Mouse (Mus musculus) intestine, embryonic 15.5 days (tissue): ENCODE measurements around the gene Jak3. TPM values are rescaled to one million over a fixed set of nuclear protein-coding genes. Genes with fewer than 3 reads are reported as not detected.

Experiments
- ATAC-seq: fragments of 200-750 bp; cut with Nextera tagmentation; 2 replicates; pipeline ENCODE4 v1.8.0; 2017; ENCODE audit warnings: moderate TSS enrichment, moderate library complexity
- H3K27ac ChIP-seq: fragments of 300-500 bp; sonication (generic); 2 replicates; pipeline ENCODE4 v1.5.1; 2015; ENCODE audit warnings: mild to moderate bottlenecking, inconsistent platforms
- H3K27me3 ChIP-seq: fragments of 300-500 bp; sonication (generic); replicated peaks from 2 replicates; pipeline ENCODE4 v1.6.1; 2015; ENCODE audit warnings: inconsistent platforms
- H3K36me3 ChIP-seq: fragments of 300-500 bp; sonication (generic); 2 replicates; pipeline ENCODE4 v1.6.1; 2015; ENCODE audit warnings: inconsistent platforms
- H3K4me1 ChIP-seq: fragments of 300-500 bp; sonication (generic); replicated peaks from 2 replicates; pipeline ENCODE4 v1.6.1; 2015; ENCODE audit warnings: inconsistent platforms
- H3K4me2 ChIP-seq: fragments of 300-500 bp; sonication (generic); replicated peaks from 2 replicates; pipeline ENCODE4 v1.6.1; 2015; ENCODE audit warnings: mild to moderate bottlenecking, inconsistent platforms
- H3K4me3 ChIP-seq: fragments of 300-500 bp; sonication (generic); replicated peaks from 2 replicates; pipeline ENCODE4 v1.5.1; 2015; ENCODE audit warnings: inconsistent platforms
- H3K9ac ChIP-seq: fragments of 300-500 bp; sonication (generic); 2 replicates; pipeline ENCODE4 v1.6.1; 2015; ENCODE audit warnings: inconsistent platforms
- H3K9me3 ChIP-seq: fragments of 300-500 bp; sonication (generic); 2 replicates; pipeline ENCODE4 v1.6.1; 2016; ENCODE audit warnings: inconsistent platforms
- WGBS: fragments of 180-500 bp; shearing (Covaris S2); methylation state at CpG from one replicate; pipeline ENCODE4 v1.1.7; 2015; 5-methylcytosine and 5-hydroxymethylcytosine counted together
- polyA plus RNA-seq: library from polyadenylated mRNA; unstranded; fragments of >200 nt; fragmentation: Nextera tagmentation; extraction: Ambion mirVana; gene quantifications from 2 replicates; pipeline ENCODE4 v1.2.1, GENCODE M21; 2015

Jak3 gene
- polyA plus RNA-seq, 1 experiment from 2014 or later, result 9.2 TPM

DNA sequence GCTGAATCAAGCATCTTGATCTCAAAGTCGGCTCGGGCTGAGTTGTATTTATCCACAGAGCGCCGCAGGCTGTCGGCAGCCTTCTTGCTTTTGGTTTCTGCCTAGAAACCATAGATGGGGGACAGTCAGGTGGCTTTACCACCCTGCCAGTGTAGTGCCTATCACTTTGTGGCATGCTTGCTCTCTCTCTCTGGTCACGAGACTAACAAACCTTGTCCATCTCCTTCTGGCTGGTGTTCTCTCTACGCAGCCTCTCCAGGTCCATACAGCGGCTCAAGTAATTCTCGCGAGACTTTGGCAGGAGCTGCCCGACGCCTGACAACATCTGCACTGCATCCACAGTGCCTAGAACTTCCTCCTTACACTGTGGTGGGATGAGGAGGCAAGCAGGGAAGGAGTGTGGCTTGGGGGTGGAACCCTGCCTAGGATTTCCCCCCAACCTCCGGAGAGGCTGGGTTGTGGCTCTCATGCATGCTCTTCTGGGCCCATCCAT, 40.5 kb downstream of the Jak3 start:
- WGBS, result 81% methylated on average over 13 of the region's 13 CpGs
- no peaks in the 10 kb centered on the region for H3K27me3 ChIP-seq
- no peak overlapping the region for H3K27ac ChIP-seq
- H3K36me3 ChIP-seq, result no peaks in the 10 kb centered on the region
- no peak overlapping the region for H3K4me3 ChIP-seq
- ATAC-seq, result no peak
- H3K9me3 ChIP-seq, result no peaks in the 10 kb centered on the region
- no peak overlapping the region for H3K9ac ChIP-seq
- H3K4me1 ChIP-seq, result 0 out of 2 replicates have a peak, but pooled peaks cover 5% of the 10 kb centered on the region
- no peak overlapping the region for H3K4me2 ChIP-seq

DNA sequence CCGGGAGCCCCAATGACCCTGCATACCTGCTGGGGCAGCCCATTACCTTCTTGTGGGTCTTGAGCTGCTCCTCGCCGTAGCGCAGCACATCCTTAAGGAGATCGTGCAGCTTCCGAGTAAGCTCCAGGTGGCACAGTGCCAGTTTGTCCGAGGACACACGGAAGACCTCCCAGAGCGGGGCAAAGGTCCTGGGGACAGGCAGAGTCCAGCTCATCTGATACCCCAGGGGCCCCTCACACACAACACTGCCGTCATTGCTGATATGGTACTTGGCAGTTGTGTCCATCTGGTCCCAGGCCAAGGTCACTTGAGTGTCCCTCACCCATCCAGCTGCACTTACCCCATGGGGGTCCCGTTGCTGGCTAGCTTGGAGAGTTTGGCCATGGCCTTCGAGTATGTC, 41.0 kb downstream of the Jak3 start:
- Histone ChIP-seq H3K4me1 (0 out of 2 replicates have a peak, but pooled peaks cover 5% of the 10 kb centered on the region), H3K9ac (no peak overlapping the region), H3K27me3 (no peaks in the 10 kb centered on the region), H3K4me2 (no peak overlapping the region), H3K4me3 (no peak overlapping the region), H3K36me3 (no peaks in the 10 kb centered on the region), H3K27ac (no peak overlapping the region), H3K9me3 (no peaks in the 10 kb centered on the region)
- 0 out of 2 replicates have a peak, but pooled peaks have one; percentile 19 for ATAC-seq
- WGBS, result 72% methylated on average over 12 of the region's 12 CpGs

DNA sequence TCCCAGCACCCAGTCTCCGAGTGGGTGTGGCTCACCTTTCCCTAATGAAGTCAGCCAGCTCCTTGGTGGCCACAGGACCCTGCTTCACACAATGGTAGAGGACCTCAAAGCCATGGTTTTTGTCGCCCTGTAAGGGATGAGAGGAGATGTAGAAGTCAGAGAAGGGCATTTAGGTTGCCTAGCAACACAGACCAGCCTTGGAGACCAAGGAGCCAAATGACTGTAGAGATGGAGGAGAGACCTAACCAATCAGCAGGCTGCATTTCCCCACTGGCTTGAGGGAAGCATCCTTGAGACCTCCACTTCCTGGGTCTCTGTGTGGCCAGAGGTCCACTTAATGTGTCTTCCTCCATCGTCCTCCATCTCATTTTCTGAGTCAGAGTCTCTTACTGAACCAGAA, 42.2 kb downstream of the Jak3 start:
- Histone ChIP-seq H3K9me3 (no peaks in the 10 kb centered on the region), H3K4me2 (no peak overlapping the region), H3K36me3 (no peaks in the 10 kb centered on the region), H3K4me3 (no peak overlapping the region), H3K9ac (no peak overlapping the region), H3K27ac (no peak overlapping the region), H3K4me1 (0 out of 2 replicates have a peak, but pooled peaks cover 5% of the 10 kb centered on the region), H3K27me3 (no peaks in the 10 kb centered on the region)
- 44% methylated on average over 3 of the region's 3 CpGs for WGBS
- no peak for ATAC-seq

DNA sequence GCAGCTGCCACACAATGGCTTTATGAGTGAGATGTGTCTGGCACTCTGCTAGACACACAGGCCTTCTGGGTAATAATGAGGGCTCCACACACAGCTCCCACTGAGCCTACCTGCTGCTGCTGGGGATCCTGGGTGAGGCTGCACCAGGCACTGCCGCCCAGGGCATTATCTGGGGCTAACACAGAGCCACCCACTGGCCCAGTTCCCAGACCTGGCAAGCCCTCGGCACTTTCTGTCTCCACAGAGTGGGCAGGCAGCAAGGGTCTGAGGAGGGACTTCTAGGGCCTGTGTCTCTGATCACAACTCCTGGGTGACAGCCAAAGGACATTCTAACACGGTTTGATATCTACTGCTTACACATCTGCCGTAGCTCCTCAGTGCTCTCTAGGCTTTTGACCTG, 43.1 kb downstream of the Jak3 start:
- ATAC-seq, result no peak

DNA sequence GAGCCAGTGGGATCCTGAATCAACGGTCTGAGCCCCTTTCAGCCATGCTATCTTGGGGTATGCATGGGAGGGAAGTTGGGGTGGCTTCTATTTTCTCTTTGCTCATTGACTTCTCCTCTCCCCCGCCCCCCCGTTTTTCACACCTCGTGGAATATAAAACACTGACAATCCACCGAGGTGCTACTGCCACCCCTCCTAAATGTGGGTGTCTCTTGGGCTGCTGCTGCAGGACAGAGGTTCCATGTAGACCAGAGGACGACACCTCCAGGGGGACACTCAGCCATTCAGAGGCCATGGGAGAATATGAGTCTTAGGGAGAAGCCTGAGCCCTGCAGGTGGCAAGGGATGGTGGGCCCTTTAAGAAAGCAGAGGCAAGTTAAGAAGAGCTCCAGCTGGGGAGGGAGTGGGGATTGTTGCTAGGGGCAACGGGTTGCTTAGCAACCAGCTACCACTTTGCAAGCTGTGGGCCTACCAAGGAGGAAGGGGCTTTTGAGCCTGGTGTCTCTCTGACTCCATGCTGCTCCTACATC, 43.9 kb downstream of the Jak3 start:
- H3K4me2 ChIP-seq, result no peak overlapping the region
- no peaks in the 10 kb centered on the region for H3K36me3 ChIP-seq
- H3K4me1 ChIP-seq, result peaks cover 7% of the 10 kb centered on the region
- peaks cover 2% of the 10 kb centered on the region; the same call in 1 of the 2 replicates for H3K27me3 ChIP-seq
- H3K27ac ChIP-seq, result no peak overlapping the region
- no peak overlapping the region for H3K9ac ChIP-seq
- 45% methylated on average over 7 of the region's 7 CpGs for WGBS
- H3K4me3 ChIP-seq, result no peak overlapping the region
- no peak for ATAC-seq
- H3K9me3 ChIP-seq, result no peaks in the 10 kb centered on the region

More for the DNA sequence above, 43.1 kb downstream of the Jak3 start:
- Histone ChIP-seq H3K36me3 (no peaks in the 10 kb centered on the region), H3K27me3 (no peaks in the 10 kb centered on the region), H3K4me2 (no peak overlapping the region), H3K4me3 (no peak overlapping the region), H3K9ac (no peak overlapping the region), H3K9me3 (no peaks in the 10 kb centered on the region), H3K27ac (no peak overlapping the region), H3K4me1 (0 out of 2 replicates have a peak, but pooled peaks cover 5% of the 10 kb centered on the region)
- 68% methylated on average over 4 of the region's 4 CpGs for WGBS

DNA sequence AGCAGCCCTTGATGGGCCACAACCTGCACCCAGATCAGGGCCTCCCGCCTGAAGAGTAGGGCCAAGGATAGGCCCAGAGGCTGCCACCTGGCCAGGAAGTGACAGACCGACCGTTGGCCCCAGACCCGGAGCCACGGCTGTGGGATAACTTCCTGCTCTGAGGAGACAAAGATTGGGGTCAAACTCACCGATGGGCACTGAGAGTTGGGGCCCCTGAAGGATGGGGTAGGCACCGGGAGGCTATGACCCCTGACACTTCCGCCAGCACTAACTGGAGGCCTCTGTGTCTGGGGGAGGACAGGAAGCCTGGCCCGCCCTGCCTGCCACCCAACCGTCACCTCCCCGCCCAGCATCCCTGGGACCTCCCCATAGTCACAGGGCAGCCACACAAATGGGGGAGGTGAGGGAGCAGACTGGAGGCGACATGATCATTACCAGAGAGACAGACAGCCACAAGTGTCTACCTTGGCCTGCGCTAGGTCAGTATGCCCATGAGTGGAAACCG, 47.0 kb downstream of the Jak3 start:
- H3K4me2 ChIP-seq, result no peak overlapping the region
- no peaks in the 10 kb centered on the region for H3K36me3 ChIP-seq
- no peak overlapping the region for H3K9ac ChIP-seq
- peaks cover 5% of the 10 kb centered on the region for H3K27me3 ChIP-seq
- H3K4me3 ChIP-seq, result no peak overlapping the region
- ATAC-seq, result no peak
- no peaks in the 10 kb centered on the region for H3K9me3 ChIP-seq
- H3K4me1 ChIP-seq, result peaks cover 10% of the 10 kb centered on the region
- 64% methylated on average over 14 of the region's 14 CpGs for WGBS
- no peak overlapping the region for H3K27ac ChIP-seq

DNA sequence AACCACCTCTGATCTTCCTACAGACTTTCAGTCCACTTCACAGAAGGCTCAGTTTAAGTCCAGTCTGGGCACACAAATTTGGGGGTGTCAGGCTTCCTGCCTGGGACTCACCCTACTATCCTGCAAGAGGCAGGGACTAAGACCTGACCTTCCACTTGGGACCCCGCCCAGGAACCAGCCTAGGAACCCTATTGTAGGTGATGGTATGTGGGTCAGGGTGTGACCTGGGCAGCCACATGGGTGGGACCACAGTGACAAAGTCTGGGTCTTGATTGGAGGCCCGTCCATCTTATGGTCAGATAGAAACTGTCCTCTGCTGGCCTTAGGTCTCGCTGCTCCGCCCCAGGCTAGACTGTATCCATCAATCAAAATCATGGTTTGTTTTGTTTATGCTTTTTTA, 48.3 kb downstream of the Jak3 start:
- Histone ChIP-seq H3K4me2 (no peak overlapping the region), H3K36me3 (no peaks in the 10 kb centered on the region), H3K9ac (no peak overlapping the region), H3K27ac (no peak overlapping the region), H3K4me3 (no peak overlapping the region), H3K27me3 (peaks cover 5% of the 10 kb centered on the region), H3K9me3 (no peaks in the 10 kb centered on the region), H3K4me1 (peaks cover 13% of the 10 kb centered on the region)
- 56% methylated on average over 4 of the region's 4 CpGs for WGBS
- ATAC-seq, result no peak

DNA sequence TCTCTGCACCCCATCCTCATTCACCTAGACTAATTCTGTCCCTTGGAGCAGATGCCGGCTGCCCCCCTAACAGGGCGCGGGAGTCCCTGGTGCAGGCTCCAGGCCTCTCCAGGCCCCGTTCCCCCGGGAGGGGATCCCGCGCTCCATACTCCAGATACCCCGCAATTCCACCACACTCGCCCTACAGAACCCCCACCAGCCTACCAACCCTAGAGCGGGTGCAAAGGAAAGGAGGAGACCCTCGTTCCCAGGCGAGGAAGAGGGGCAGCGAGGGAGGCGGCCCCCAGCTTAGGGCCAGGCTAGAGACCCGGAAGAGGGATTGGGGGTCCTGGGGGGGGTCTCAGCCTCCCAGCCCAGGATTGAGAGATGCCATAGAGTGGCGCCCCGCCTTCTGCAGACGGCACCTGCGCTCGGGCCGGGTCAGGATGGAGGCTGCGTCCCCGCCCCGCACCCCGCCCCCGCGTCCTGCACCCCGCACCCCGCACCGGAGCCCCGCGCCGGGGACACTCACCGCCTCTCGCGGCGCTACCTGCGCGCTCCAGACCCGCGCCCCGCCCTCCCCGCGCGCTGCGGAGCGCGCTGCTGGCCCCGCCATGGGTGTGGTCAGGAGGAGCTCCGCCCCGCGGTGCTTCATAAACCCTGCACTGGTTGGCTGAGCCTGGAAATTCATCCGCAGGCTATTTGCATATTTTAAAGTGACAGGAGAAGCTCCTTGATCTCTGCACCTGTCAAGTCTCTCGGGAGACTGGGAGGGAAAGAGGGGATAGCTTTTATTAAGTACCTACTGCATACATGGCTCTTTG, 49.2 kb downstream of the Jak3 start, which contains the start of gene Fcho1:
Fcho1 (minus strand) TSS at position 595 of the 803 bp plus-strand sequence.
- peaks cover 10% of the 10 kb centered on the region for H3K4me1 ChIP-seq
- H3K27me3 ChIP-seq, result peaks cover 5% of the 10 kb centered on the region
- H3K36me3 ChIP-seq, result no peaks in the 10 kb centered on the region
- peak; percentile 93 for ATAC-seq
- H3K9ac ChIP-seq, result peak within 1 kb of the TSS; percentile 61
- H3K4me3 ChIP-seq, result peak within 1 kb of the TSS; percentile 58
- H3K27ac ChIP-seq, result no peak within 1 kb of the TSS
- peak within 1 kb of the TSS; percentile 92 for H3K4me2 ChIP-seq
- H3K9me3 ChIP-seq, result no peaks in the 10 kb centered on the region
- under 1% methylated on average over 54 of the region's 54 CpGs for WGBS

DNA sequence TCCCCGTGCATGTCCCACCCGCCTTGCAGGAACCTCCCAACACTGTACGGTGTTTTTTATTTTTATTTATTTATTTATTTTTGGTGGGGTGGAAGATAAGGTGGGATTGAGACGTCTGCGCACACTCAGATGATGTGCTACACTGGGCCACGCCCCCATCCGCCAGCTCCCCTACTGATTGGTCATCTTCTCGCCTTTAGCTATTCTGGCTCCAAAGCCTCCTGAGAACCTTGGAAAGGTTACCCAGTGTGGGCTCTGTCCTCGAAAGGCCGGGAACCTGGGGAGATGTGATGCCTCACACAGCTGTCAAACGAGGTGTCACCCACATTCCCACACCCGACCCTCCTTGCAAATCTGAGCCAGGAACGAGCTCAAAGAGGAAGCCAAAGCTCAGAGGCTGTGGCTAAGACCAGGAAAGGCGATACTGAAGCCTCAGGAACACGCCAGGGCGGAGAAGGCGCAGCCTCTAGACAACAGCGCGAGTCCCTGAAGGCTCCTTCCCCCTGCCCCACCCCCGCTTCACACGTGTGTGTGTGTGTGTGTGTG, 52.2 kb downstream of the Jak3 start:
- peak overlapping the region; percentile 80 for H3K4me2 ChIP-seq
- H3K27ac ChIP-seq, result no peak overlapping the region
- 7% methylated on average over 21 of the region's 21 CpGs for WGBS
- no peaks in the 10 kb centered on the region for H3K9me3 ChIP-seq
- peaks cover 7% of the 10 kb centered on the region for H3K4me1 ChIP-seq
- H3K9ac ChIP-seq, result no peak overlapping the region
- no peaks in the 10 kb centered on the region for H3K36me3 ChIP-seq
- H3K4me3 ChIP-seq, result peak overlapping the region; percentile 29
- 0 out of 2 replicates have a peak, but pooled peaks have one; percentile 30 for ATAC-seq
- H3K27me3 ChIP-seq, result peaks cover 5% of the 10 kb centered on the region

DNA sequence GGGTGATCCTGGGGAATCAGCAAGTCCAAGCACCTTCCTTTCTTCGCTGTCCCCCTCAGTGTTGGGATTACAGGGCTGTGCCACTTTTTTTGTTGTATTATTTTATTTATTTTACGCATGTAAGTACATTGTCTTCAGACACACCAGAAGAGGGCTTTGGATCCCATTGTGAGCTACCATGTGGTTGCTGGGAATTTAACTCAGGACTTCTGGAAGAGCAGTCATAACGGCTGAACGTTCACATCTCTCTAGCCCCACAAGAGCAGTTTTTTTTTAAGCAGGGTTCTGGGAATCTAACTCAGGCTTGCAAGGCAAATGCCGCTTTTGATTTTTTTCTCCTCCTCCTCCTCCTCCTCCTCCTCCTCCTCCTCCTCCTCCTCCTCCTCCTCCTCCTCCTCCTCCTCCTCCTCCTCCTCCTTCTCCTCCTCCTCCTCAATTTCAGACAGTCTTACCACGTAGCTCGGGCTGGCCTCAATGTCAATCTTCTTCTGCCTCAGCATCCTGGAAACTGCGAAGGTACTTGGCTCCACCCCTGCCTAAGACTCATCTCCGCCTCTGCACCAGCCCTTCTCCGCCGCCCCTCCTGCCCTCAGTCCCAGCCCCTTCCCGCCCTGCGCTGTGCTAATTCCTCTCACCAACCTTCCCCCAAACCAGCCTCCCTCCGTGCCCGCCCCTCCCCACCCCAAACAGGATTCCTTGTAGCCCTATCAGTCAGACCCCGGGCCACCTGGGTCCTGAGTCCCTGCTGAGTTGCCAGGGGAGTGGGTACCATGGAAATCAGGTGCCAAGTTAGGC, 52.9 kb downstream of the Jak3 start:
- no peak for ATAC-seq
- Histone ChIP-seq H3K9ac (no peak overlapping the region), H3K4me3 (peak overlapping the region; percentile 29), H3K9me3 (no peaks in the 10 kb centered on the region), H3K27ac (no peak overlapping the region), H3K27me3 (peaks cover 5% of the 10 kb centered on the region), H3K36me3 (no peaks in the 10 kb centered on the region), H3K4me1 (peaks cover 7% of the 10 kb centered on the region), H3K4me2 (peak overlapping the region; percentile 80)
- WGBS, result 4% methylated on average over 15 of the region's 16 CpGs

DNA sequence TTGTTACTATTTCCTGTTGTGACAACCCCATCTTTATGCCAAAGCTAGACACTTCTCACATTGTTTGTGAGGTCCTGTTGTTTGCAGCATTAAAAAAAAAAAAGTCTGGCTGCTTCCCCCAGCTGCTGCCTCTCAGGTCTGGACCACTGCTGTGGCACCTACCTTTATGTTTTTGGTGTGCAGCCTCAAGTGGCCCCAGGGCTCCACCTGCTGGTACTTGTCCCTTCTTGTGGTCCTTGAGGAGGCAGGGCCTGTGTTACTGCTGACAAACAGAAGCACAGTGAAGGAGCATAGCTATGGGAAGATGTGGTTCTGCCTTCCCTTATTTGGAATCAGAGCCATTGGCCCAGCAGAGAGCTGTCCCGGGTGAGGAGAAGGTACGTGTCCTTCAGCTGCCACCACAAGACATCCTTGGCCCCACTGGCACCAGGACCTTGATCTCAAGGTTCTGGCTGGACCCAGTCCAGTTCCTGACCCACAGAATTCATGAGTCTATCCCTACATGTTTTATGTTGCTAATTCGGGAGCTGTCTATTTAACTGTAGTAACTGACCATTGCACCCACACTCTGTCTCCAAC, 55.6 kb downstream of the Jak3 start:
- Histone ChIP-seq H3K4me3 (no peak overlapping the region), H3K4me2 (no peak overlapping the region), H3K36me3 (no peaks in the 10 kb centered on the region), H3K27me3 (no peaks in the 10 kb centered on the region), H3K9me3 (no peaks in the 10 kb centered on the region), H3K4me1 (peaks cover 3% of the 10 kb centered on the region; the same call in 1 of the 2 replicates), H3K9ac (no peak overlapping the region), H3K27ac (no peak overlapping the region)
- 48% methylated on average over 3 of the region's 3 CpGs for WGBS
- ATAC-seq, result 0 out of 2 replicates have a peak, but pooled peaks have one; percentile 11
